In the genomic region with DNA sequence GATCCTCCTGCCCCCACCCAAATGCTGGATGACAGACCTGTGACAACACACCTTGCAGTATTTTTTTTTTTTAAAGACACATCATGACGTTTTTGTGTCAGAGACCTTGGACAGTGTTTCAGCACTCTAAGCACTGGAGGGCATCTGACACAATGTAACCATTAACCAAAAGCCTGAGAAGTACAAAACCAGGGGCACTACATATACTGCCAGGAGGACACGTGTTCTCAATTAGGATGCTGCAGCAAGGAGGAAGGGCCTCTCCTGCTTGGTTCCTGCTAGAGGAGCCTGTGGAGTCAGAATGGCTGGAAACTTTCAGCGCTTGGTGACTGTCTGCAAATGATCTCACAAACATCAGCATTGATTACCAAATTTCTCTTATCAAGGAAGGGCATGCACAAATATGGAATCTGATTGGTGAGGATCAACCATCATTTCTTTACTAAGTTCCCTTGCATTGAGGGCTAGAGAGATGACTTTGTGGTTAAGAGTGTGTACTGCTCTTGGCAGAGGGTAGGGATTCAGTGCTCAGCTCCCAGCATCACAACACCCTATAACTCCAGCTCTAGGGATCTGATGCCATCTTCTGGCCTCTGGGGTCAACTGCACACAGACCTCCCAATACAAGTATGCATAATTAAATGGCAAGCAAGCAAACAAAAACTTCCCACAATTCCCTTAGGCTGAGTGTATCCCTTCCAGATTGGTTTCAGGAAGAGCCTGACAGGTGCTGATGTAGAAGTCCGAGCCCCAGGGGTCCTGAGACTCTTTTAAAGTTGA, we compare ENCODE assay signal across 11 mouse cellular contexts. TPM values are rescaled to one million over a fixed set of nuclear protein-coding genes. Genes with fewer than 3 reads are reported as not detected.
DNase-seq lines count a peak whose midpoint lies in the region; ATAC-seq and TF ChIP-seq lines count a peak whose summit lies in the region.
"Had no signal": no experiment of that assay in that cellular context is flagged by ENCODE, and none has a peak within 500 bp of the region (broad histone marks: within the 10 kb centered on the region; RNA-seq: fewer than 3 reads in every experiment).

No protein-coding gene starts in this region.

- no peaks in the 10 kb centered on the region for H3K36me3 ChIP-seq in limb, embryonic 11.5 days (ENCODE audit: control insufficient read depth, insufficient read depth, low read length)
- H3K36me3 ChIP-seq: heart, embryonic 15.5 days; lung, embryonic 15.5 days had no signal

- H3K27me3 ChIP-seq in limb, embryonic 11.5 days (ENCODE audit: control insufficient read depth, insufficient read depth, low read length) = no peaks in the 10 kb centered on the region
- H3K27me3 ChIP-seq: lung, embryonic 15.5 days had no signal

- H3K27ac ChIP-seq in layer of hippocampus, adult 2 months = no peak overlapping the region
- H3K27ac ChIP-seq in cortical plate, adult 2 months (ENCODE audit: insufficient read depth, low read length) = no peak overlapping the region
- no peak overlapping the region for H3K27ac ChIP-seq in limb, embryonic 11.5 days (replicated peaks; ENCODE audit: low read depth, low read length)
- H3K27ac ChIP-seq: heart, embryonic 15.5 days; lung, embryonic 15.5 days had no signal

- TF ChIP-seq POLR2A in cortical plate, adult 2 months (IDR thresholded peaks at IDR 0.05; ENCODE audit: extremely low read depth, insufficient read depth, low read length) = no peak

- DNase-seq in layer of hippocampus, adult 2 months (ENCODE audit: low spot score in 2 of 2) = no peak
- no peak for DNase-seq in layer of hippocampus, adult 9-10 months (ENCODE audit: low spot score)
- peak; percentile 86 for DNase-seq in ES-CJ7 (ENCODE audit: low read depth, low spot score)
- DNase-seq in limb, embryonic 11.5 days (ENCODE audit: low spot score) = peak; percentile 34
- DNase-seq in yolk sac, embryonic 10.5 days (ENCODE audit: low spot score) = no peak
- DNase-seq in gastrocnemius, postnatal 14 days = no peak
- DNase-seq: cerebellum, adult 9-11 months had no signal

- no peak overlapping the region for H3K4me3 ChIP-seq in layer of hippocampus, adult 2 months
- H3K4me3 ChIP-seq in cortical plate, adult 2 months (ENCODE audit: insufficient read depth, low read length) = no peak overlapping the region
- H3K4me3 ChIP-seq in limb, embryonic 11.5 days (ENCODE audit: low read depth, low read length) = no peak overlapping the region
- H3K4me3 ChIP-seq: heart, embryonic 15.5 days; lung, embryonic 15.5 days had no signal

- no peaks in the 10 kb centered on the region for H3K4me1 ChIP-seq in cortical plate, adult 2 months (ENCODE audit: control insufficient read depth, insufficient read depth, low read length)
- peaks cover 3% of the 10 kb centered on the region; the same call in 1 of the 2 replicates for H3K4me1 ChIP-seq in limb, embryonic 11.5 days (ENCODE audit: control insufficient read depth, insufficient read depth, low read length)

- intact Hi-C loops in gastrocnemius, postnatal 14 days (cut with DNase I; ENCODE audit: low total_unique reads) = no loop called here

- ATAC-seq in limb, embryonic 11.5 days (ENCODE audit: insufficient number of reproducible peaks, low FRiP score, low TSS enrichment, low read depth) = no peak
- ATAC-seq in monocyte, adult 5-6 weeks (replicated peaks; ENCODE audit: insufficient number of reproducible peaks, low FRiP score, low TSS enrichment, poor library complexity, severe bottlenecking) = no peak

- H3K9me3 ChIP-seq in limb, embryonic 11.5 days (ENCODE audit: control insufficient read depth, low read length) = no peaks in the 10 kb centered on the region
- H3K9me3 ChIP-seq: heart, embryonic 15.5 days; lung, embryonic 15.5 days had no signal

- peak; percentile 45 for TF ChIP-seq CTCF in layer of hippocampus, adult 2 months (conservative IDR thresholded peaks at IDR 0.05)
- 0 out of 2 replicates have a peak, but pooled peaks have one; percentile 10 for TF ChIP-seq CTCF in cortical plate, adult 2 months (IDR thresholded peaks at IDR 0.05; ENCODE audit: extremely low read depth, insufficient read depth, low read length)

- H3K4me2 ChIP-seq in limb, embryonic 11.5 days (ENCODE audit: low read depth, severe bottlenecking) = no peak overlapping the region
- H3K4me2 ChIP-seq: heart, embryonic 15.5 days; lung, embryonic 15.5 days had no signal

- H3K9ac ChIP-seq in limb, embryonic 11.5 days (ENCODE audit: low read length) = no peak overlapping the region
- H3K9ac ChIP-seq: heart, embryonic 15.5 days; lung, embryonic 15.5 days had no signal

- WGBS in limb, embryonic 11.5 days = 35% methylated on average over 4 of the region's 4 CpGs

RNA-seq across cellular contexts. Expression of gene Ccdc105, which starts 7.2 kb away (rescaled TPM):
- total RNA-seq in layer of hippocampus, adult 2 months (2021) = under 1 TPM; 0.81 to 0.84 TPM
- 0.19 TPM in 2 replicates for polyA plus RNA-seq in cortical plate, adult 2 months (2012; rRNA removed)
- not detected in 2 replicates for polyA plus RNA-seq in limb, embryonic 11.5 days (2014; fragmentation: Nextera tagmentation; extraction: Ambion mirVana)
- not detected in 3 replicates for total RNA-seq in monocyte, adult 5-6 weeks (2017)
- total RNA-seq in gastrocnemius, postnatal 14 days (2021) = not detected
- polyA plus RNA-seq: heart, embryonic 15.5 days had no signal

RNA-seq across cellular contexts. Expression of gene Casp14, which starts 27.5 kb away (rescaled TPM):
- total RNA-seq in layer of hippocampus, adult 2 months (2021) = not detected
- polyA plus RNA-seq in cortical plate, adult 2 months (2012; rRNA removed) = not detected in 2 replicates
- 0.17 and 0.18 TPM in 2 replicates for polyA plus RNA-seq in limb, embryonic 11.5 days (2014; fragmentation: Nextera tagmentation; extraction: Ambion mirVana)
- total RNA-seq in monocyte, adult 5-6 weeks (2017) = not detected in 3 replicates
- total RNA-seq in gastrocnemius, postnatal 14 days (2021) = not detected
- polyA plus RNA-seq: heart, embryonic 15.5 days had no signal

RNA-seq across cellular contexts. Expression of gene Slc1a6, which starts 34.7 kb away (rescaled TPM):
- total RNA-seq in layer of hippocampus, adult 2 months (2021) = 10 to 100 TPM; 11.0 to 11.5 TPM
- polyA plus RNA-seq in cortical plate, adult 2 months (2012; rRNA removed) = 8.8 and 10.0 TPM in 2 replicates
- 0.33 and 1.1 TPM in 2 replicates for polyA plus RNA-seq in limb, embryonic 11.5 days (2014; fragmentation: Nextera tagmentation; extraction: Ambion mirVana)
- not detected in 3 replicates for total RNA-seq in monocyte, adult 5-6 weeks (2017)
- total RNA-seq in gastrocnemius, postnatal 14 days (2021) = under 1 TPM in 1 of 2 experiments, not detected in 1; 0.14 TPM

Comparison
In these comparisons a context has a peak if more than half of its experiments do, and no peak if none do; other contexts are left out.
1. DNase-seq: peak in ES-CJ7 (single experiment) and limb, embryonic 11.5 days (single experiment); none in layer of hippocampus, adult 2 months (0 of 2), layer of hippocampus, adult 9-10 months (single experiment), yolk sac, embryonic 10.5 days (single experiment) and gastrocnemius, postnatal 14 days (single experiment).
2. RNA of gene Slc1a6, which starts 34.7 kb away (total RNA-seq): 11.0 to 11.5 TPM in layer of hippocampus, adult 2 months; 0.14 TPM in gastrocnemius, postnatal 14 days and not detected in monocyte, adult 5-6 weeks; every median in the first group is over 4 times any median in the second.